Mouse (Mus musculus) heart, embryonic 13.5 days (tissue): ENCODE measurements around the gene Tnfrsf18. TPM values are rescaled to one million over a fixed set of nuclear protein-coding genes. Genes with fewer than 3 reads are reported as not detected.

ENCODE experiments used
- ATAC-seq: fragments of 200-750 bp; cut with Nextera tagmentation; 2 replicates; pipeline ENCODE4 v1.8.0; 2017; ENCODE audit warnings: moderate TSS enrichment; ENCODE audit not compliant: insufficient number of reproducible peaks, low FRiP score, low TSS enrichment; ENCODE audit errors: extremely low read depth
- H3K27ac ChIP-seq: fragments of 300-500 bp; sonication (generic); replicated peaks from 2 replicates; pipeline ENCODE4 v1.5.1; 2015; ENCODE audit warnings: moderate library complexity, mild to moderate bottlenecking, inconsistent platforms
- H3K27me3 ChIP-seq: fragments of 300-500 bp; sonication (generic); replicated peaks from 2 replicates; pipeline ENCODE4 v1.6.1; 2015; ENCODE audit warnings: mild to moderate bottlenecking, inconsistent platforms
- H3K36me3 ChIP-seq: fragments of 300-500 bp; sonication (generic); 2 replicates; pipeline ENCODE4 v1.6.1; 2015; ENCODE audit warnings: mild to moderate bottlenecking, inconsistent platforms
- H3K4me1 ChIP-seq: fragments of 300-500 bp; sonication (generic); 2 replicates; pipeline ENCODE4 v1.6.1; 2015; ENCODE audit warnings: inconsistent platforms
- H3K4me2 ChIP-seq: fragments of 300-500 bp; sonication (generic); 2 replicates; pipeline ENCODE4 v1.6.1; 2015; ENCODE audit warnings: inconsistent platforms, mild to moderate bottlenecking, moderate library complexity
- H3K4me3 ChIP-seq: fragments of 300-500 bp; sonication (generic); 2 replicates; pipeline ENCODE4 v1.5.1; 2015; ENCODE audit warnings: moderate library complexity, mild to moderate bottlenecking, inconsistent platforms
- H3K9ac ChIP-seq: fragments of 300-500 bp; sonication (generic); 2 replicates; pipeline ENCODE4 v1.6.1; 2015; ENCODE audit warnings: inconsistent platforms, mild to moderate bottlenecking, moderate library complexity
- H3K9me3 ChIP-seq: fragments of 300-500 bp; sonication (generic); 2 replicates; pipeline ENCODE4 v1.6.1; 2016; ENCODE audit warnings: inconsistent platforms
- WGBS: fragments of 180-500 bp; shearing (Covaris S2); methylation state at CpG from one replicate; pipeline ENCODE4 v1.1.7; 2015; ENCODE audit warnings: mixed read lengths; 5-methylcytosine and 5-hydroxymethylcytosine counted together
- polyA plus RNA-seq: library from polyadenylated mRNA; unstranded; fragments of >200 nt; fragmentation: Nextera tagmentation; extraction: Ambion mirVana; gene quantifications from 2 replicates; pipeline ENCODE4 v1.2.1, GENCODE M21; 2015

Tnfrsf18 gene
- polyA plus RNA-seq, 1 experiment from 2014 or later = 2.0 TPM

GRCm38 (mm10) chr4:156058826-156059225, 32.9 kb downstream of the Tnfrsf18 start:
- Histone ChIP-seq H3K4me1 (peaks cover 7% of the 10 kb centered on the region), H3K9ac (peak overlapping the region; percentile 19; the same call in 1 of the 2 replicates), H3K4me3 (0 out of 2 replicates have a peak overlapping the region, but pooled peaks have one; percentile 9), H3K27me3 (peaks cover 18% of the 10 kb centered on the region), H3K9me3 (no peaks in the 10 kb centered on the region), H3K4me2 (no peak overlapping the region), H3K36me3 (no peaks in the 10 kb centered on the region), H3K27ac (no peak overlapping the region)
- ATAC-seq = no peak
- 63% methylated on average over 9 of the region's 9 CpGs for WGBS

- no peak for ATAC-seq
- H3K4me2 ChIP-seq = no peak within 1 kb of the TSS
- WGBS = 41% methylated on average over 5 of the region's 5 CpGs
- peak within 1 kb of the TSS; percentile 19; the same call in 1 of the 2 replicates for H3K9ac ChIP-seq
- peaks cover 6% of the 10 kb centered on the region for H3K4me1 ChIP-seq
- H3K4me3 ChIP-seq = peak within 1 kb of the TSS; percentile 9; the same call in 1 of the 2 replicates
- no peaks in the 10 kb centered on the region for H3K9me3 ChIP-seq
- no peak within 1 kb of the TSS for H3K27ac ChIP-seq
- H3K27me3 ChIP-seq = peaks cover 18% of the 10 kb centered on the region
- no peaks in the 10 kb centered on the region for H3K36me3 ChIP-seq
These were observed 33.3 kb downstream of the Tnfrsf18 start, which contains the start of gene Ttll10 for GRCm38 (mm10) chr4:156059261-156059660. Ttll10 (minus strand) TSS chr4:156059414.

- 41% methylated on average over 10 of the region's 10 CpGs for WGBS
- peaks cover 18% of the 10 kb centered on the region for H3K27me3 ChIP-seq
- H3K4me3 ChIP-seq = 0 out of 2 replicates have a peak overlapping the region, but pooled peaks have one; percentile 9
- H3K9me3 ChIP-seq = no peaks in the 10 kb centered on the region
- H3K36me3 ChIP-seq = no peaks in the 10 kb centered on the region
- no peak overlapping the region for H3K4me2 ChIP-seq
- no peak for ATAC-seq
- no peak overlapping the region for H3K27ac ChIP-seq
- H3K4me1 ChIP-seq = peaks cover 6% of the 10 kb centered on the region; the same call in 1 of the 2 replicates
- H3K9ac ChIP-seq = no peak overlapping the region
These were observed 33.7 kb downstream of the Tnfrsf18 start for GRCm38 (mm10) chr4:156059713-156060112.

- no peaks in the 10 kb centered on the region for H3K9me3 ChIP-seq
- H3K4me2 ChIP-seq = no peak overlapping the region
- 21% methylated on average over 4 of the region's 4 CpGs for WGBS
- peaks cover 12% of the 10 kb centered on the region; the same call in 1 of the 2 replicates for H3K4me1 ChIP-seq
- no peak overlapping the region for H3K27ac ChIP-seq
- no peak for ATAC-seq
- no peak overlapping the region for H3K4me3 ChIP-seq
- peaks cover 9% of the 10 kb centered on the region; the same call in 1 of the 2 replicates for H3K27me3 ChIP-seq
- H3K36me3 ChIP-seq = no peaks in the 10 kb centered on the region
- H3K9ac ChIP-seq = no peak overlapping the region
These were observed 38.0 kb downstream of the Tnfrsf18 start for GRCm38 (mm10) chr4:156063861-156064509.

- Histone ChIP-seq H3K4me3 (no peak overlapping the region), H3K9ac (no peak overlapping the region), H3K27me3 (0 out of 2 replicates have a peak, but pooled peaks cover 5% of the 10 kb centered on the region), H3K4me1 (peaks cover 12% of the 10 kb centered on the region; the same call in 1 of the 2 replicates), H3K36me3 (no peaks in the 10 kb centered on the region), H3K4me2 (no peak overlapping the region), H3K9me3 (no peaks in the 10 kb centered on the region), H3K27ac (no peak overlapping the region)
- WGBS = 57% methylated on average over 9 of the region's 9 CpGs
- no peak; the same call in 1 of the 2 replicates for ATAC-seq
These were observed 38.5 kb downstream of the Tnfrsf18 start for GRCm38 (mm10) chr4:156064510-156064897.

GRCm38 (mm10) chr4:156065156-156065894, 39.4 kb downstream of the Tnfrsf18 start:
- no peak overlapping the region for H3K27ac ChIP-seq
- no peaks in the 10 kb centered on the region for H3K27me3 ChIP-seq
- H3K9me3 ChIP-seq = no peaks in the 10 kb centered on the region
- H3K4me3 ChIP-seq = no peak overlapping the region
- ATAC-seq = no peak
- peaks cover 15% of the 10 kb centered on the region; the same call in 1 of the 2 replicates for H3K4me1 ChIP-seq
- WGBS = 78% methylated on average over 10 of the region's 10 CpGs
- H3K36me3 ChIP-seq = no peaks in the 10 kb centered on the region
- H3K9ac ChIP-seq = no peak overlapping the region
- no peak overlapping the region for H3K4me2 ChIP-seq

GRCm38 (mm10) chr4:156067256-156067949, 41.4 kb downstream of the Tnfrsf18 start:
- Histone ChIP-seq H3K9me3 (no peaks in the 10 kb centered on the region), H3K36me3 (no peaks in the 10 kb centered on the region), H3K4me1 (peaks cover 15% of the 10 kb centered on the region; the same call in 1 of the 2 replicates), H3K9ac (no peak overlapping the region), H3K4me3 (no peak overlapping the region), H3K27me3 (no peaks in the 10 kb centered on the region), H3K4me2 (no peak overlapping the region), H3K27ac (no peak overlapping the region)
- WGBS = 42% methylated on average over 5 of the region's 5 CpGs
- ATAC-seq = no peak

GRCm38 (mm10) chr4:156069701-156070100, 43.7 kb downstream of the Tnfrsf18 start:
- Histone ChIP-seq H3K4me2 (no peak overlapping the region), H3K27ac (no peak overlapping the region), H3K9ac (no peak overlapping the region), H3K27me3 (no peaks in the 10 kb centered on the region), H3K9me3 (no peaks in the 10 kb centered on the region), H3K36me3 (no peaks in the 10 kb centered on the region), H3K4me1 (peaks cover 9% of the 10 kb centered on the region; the same call in 1 of the 2 replicates), H3K4me3 (no peak overlapping the region)
- WGBS = 87% methylated on average over 8 of the region's 8 CpGs
- ATAC-seq = no peak

GRCm38 (mm10) chr4:156070276-156070675, 44.3 kb downstream of the Tnfrsf18 start:
- ATAC-seq = no peak
- H3K4me3 ChIP-seq = no peak overlapping the region
- H3K4me1 ChIP-seq = peaks cover 9% of the 10 kb centered on the region; the same call in 1 of the 2 replicates
- 71% methylated on average over 6 of the region's 6 CpGs for WGBS
- H3K27ac ChIP-seq = no peak overlapping the region
- H3K27me3 ChIP-seq = no peaks in the 10 kb centered on the region
- H3K36me3 ChIP-seq = no peaks in the 10 kb centered on the region
- H3K9me3 ChIP-seq = no peaks in the 10 kb centered on the region
- no peak overlapping the region for H3K4me2 ChIP-seq
- H3K9ac ChIP-seq = no peak overlapping the region

- Histone ChIP-seq H3K27ac (no peak overlapping the region), H3K9ac (no peak overlapping the region)
- WGBS = 76% methylated on average over 2 of the region's 2 CpGs
These were observed 44.8 kb downstream of the Tnfrsf18 start for GRCm38 (mm10) chr4:156070716-156071115.

GRCm38 (mm10) chr4:156076911-156077382, 51.0 kb downstream of the Tnfrsf18 start:
- H3K4me3 ChIP-seq = peak overlapping the region; percentile 59
- 10% methylated on average over 8 of the region's 8 CpGs for WGBS
- H3K9me3 ChIP-seq = no peaks in the 10 kb centered on the region
- H3K36me3 ChIP-seq = no peaks in the 10 kb centered on the region
- peaks cover 23% of the 10 kb centered on the region for H3K4me1 ChIP-seq
- peak overlapping the region; percentile 13; the same call in 1 of the 2 replicates for H3K27ac ChIP-seq
- H3K9ac ChIP-seq = peak overlapping the region; percentile 76
- 0 out of 2 replicates have a peak, but pooled peaks have one; percentile 10 for ATAC-seq
- peaks cover 9% of the 10 kb centered on the region for H3K27me3 ChIP-seq
- peak overlapping the region; percentile 96 for H3K4me2 ChIP-seq

More at GRCm38 (mm10) chr4:156070716-156071115, 44.8 kb downstream of the Tnfrsf18 start:
- no peak for ATAC-seq
- Histone ChIP-seq H3K4me2 (no peak overlapping the region), H3K36me3 (no peaks in the 10 kb centered on the region), H3K27me3 (no peaks in the 10 kb centered on the region), H3K9me3 (no peaks in the 10 kb centered on the region), H3K4me1 (peaks cover 9% of the 10 kb centered on the region; the same call in 1 of the 2 replicates), H3K4me3 (no peak overlapping the region)
